Comparison of ENCODE assay signal across 13 mouse cellular contexts in genomic region chr2:11218122-11218521, GRCm38 (mm10). TPM values are rescaled to one million over a fixed set of nuclear protein-coding genes. Genes with fewer than 3 reads are reported as not detected.
DNase-seq lines count a peak whose midpoint lies in the region; ATAC-seq lines count a peak whose summit lies in the region.
"Had no signal": no experiment of that assay in that cellular context is flagged by ENCODE, and none has a peak within 500 bp of the region (broad histone marks: within the 10 kb centered on the region; RNA-seq: fewer than 3 reads in every experiment).

No protein-coding gene starts in this region.

- WGBS in forebrain, embryonic 11.5 days = 85% methylated on average over 5 of the region's 5 CpGs

- peak; percentile 91 for ATAC-seq in CD4-positive, CD25-positive, alpha-beta regulatory T cell, adult 4 months
- ATAC-seq in hematopoietic stem cell, adult 5-6 weeks (replicated peaks in 1 of 2; ENCODE audit: insufficient read depth in 1 of 2, low FRiP score in 2 of 2, low TSS enrichment in 1 of 2, low read depth in 1 of 2, poor library complexity in 2 of 2, severe bottlenecking in 2 of 2) = peak; percentile 42 to 46; a peak in 1 of 4 replicates
- no peak for ATAC-seq in forebrain, embryonic 11.5 days (replicated peaks; ENCODE audit: low FRiP score)

- H3K9me3 ChIP-seq in forebrain, embryonic 11.5 days (ENCODE audit: control insufficient read depth, low read length) = no peaks in the 10 kb centered on the region
- H3K9me3 ChIP-seq: hindbrain, embryonic 12.5 days; limb, embryonic 12.5 days had no signal

- no peak overlapping the region for H3K4me2 ChIP-seq in forebrain, embryonic 11.5 days (ENCODE audit: low read depth, low read length, severe bottlenecking)
- H3K4me2 ChIP-seq: hindbrain, embryonic 12.5 days; limb, embryonic 12.5 days had no signal

- peak; percentile 17 for DNase-seq in kidney, adult 11 months
- no peak for DNase-seq in kidney, postnatal 4 days
- peak; percentile 64 for DNase-seq in lung, postnatal 36 days
- DNase-seq in left cerebral cortex, postnatal 14 days (ENCODE audit: low spot score in 2 of 2) = no peak
- DNase-seq in forebrain, embryonic 11.5 days (ENCODE audit: low spot score) = no peak
- no peak for DNase-seq in left cerebral cortex, postnatal 25 days (ENCODE audit: low spot score in 2 of 2)
- DNase-seq: gastrocnemius, postnatal 36 days; midbrain, embryonic 14.5 days had no signal

- H3K36me3 ChIP-seq in forebrain, embryonic 11.5 days (ENCODE audit: control insufficient read depth, insufficient read depth, low read length) = no peaks in the 10 kb centered on the region
- H3K36me3 ChIP-seq: hindbrain, embryonic 12.5 days; limb, embryonic 12.5 days had no signal

- no peaks in the 10 kb centered on the region for H3K4me1 ChIP-seq in forebrain, embryonic 11.5 days (replicated peaks; ENCODE audit: control insufficient read depth, insufficient read depth, low read length)
- H3K4me1 ChIP-seq: hindbrain, embryonic 12.5 days; limb, embryonic 12.5 days had no signal

- no peak overlapping the region for H3K4me3 ChIP-seq in forebrain, embryonic 11.5 days (ENCODE audit: low read depth, low read length)
- H3K4me3 ChIP-seq: hindbrain, embryonic 12.5 days; layer of hippocampus, adult 2 months; limb, embryonic 12.5 days had no signal

- intact Hi-C loops in left cerebral cortex, postnatal 14 days (cut with DNase I) = no loop called here
- intact Hi-C loops in left cerebral cortex, postnatal 25 days (cut with DNase I) = no loop called here

- H3K27ac ChIP-seq in forebrain, embryonic 11.5 days (ENCODE audit: low read depth, low read length) = no peak overlapping the region
- H3K27ac ChIP-seq: hindbrain, embryonic 12.5 days; layer of hippocampus, adult 2 months; limb, embryonic 12.5 days had no signal

- no peaks in the 10 kb centered on the region for H3K27me3 ChIP-seq in forebrain, embryonic 11.5 days (ENCODE audit: control insufficient read depth, insufficient read depth, low read length)
- H3K27me3 ChIP-seq: hindbrain, embryonic 12.5 days; limb, embryonic 12.5 days had no signal

- no peak overlapping the region for H3K9ac ChIP-seq in forebrain, embryonic 11.5 days (ENCODE audit: low read length)
- H3K9ac ChIP-seq: hindbrain, embryonic 12.5 days; limb, embryonic 12.5 days had no signal

RNA-seq across cellular contexts. Expression of gene Prkcq, which starts 46.2 kb away (rescaled TPM):
- polyA plus RNA-seq in CD4-positive, CD25-positive, alpha-beta regulatory T cell, adult 4 months (2017; shearing (Covaris generic)) = 100 to 1,000 TPM; 134 to 151 TPM
- 26.5 and 29.6 TPM in 2 replicates for total RNA-seq in hematopoietic stem cell, adult 5-6 weeks (2017)
- total RNA-seq in left cerebral cortex, postnatal 14 days (2021) = 10 to 100 TPM in 1 of 2 experiments, 1 to 10 TPM in 1; 9.4 to 12.7 TPM
- polyA plus RNA-seq in forebrain, embryonic 11.5 days (2014; fragmentation: Nextera tagmentation; extraction: Ambion mirVana) = 1.4 TPM in 2 replicates
- 1 to 10 TPM; 8.7 to 9.4 TPM for total RNA-seq in left cerebral cortex, postnatal 25 days (2021)

Comparison
In these comparisons a context has a peak if more than half of its experiments do, and no peak if none do; other contexts are left out.
1. DNase-seq: peak in kidney, adult 11 months (single experiment) and lung, postnatal 36 days (single experiment); none in kidney, postnatal 4 days (0 of 2), left cerebral cortex, postnatal 14 days (0 of 2), forebrain, embryonic 11.5 days (single experiment) and left cerebral cortex, postnatal 25 days (0 of 2).